Mouse (Mus musculus) macrophage (primary cell): Measurements from ENCODE around the gene 4930513O06Rik. TPM values are rescaled to one million over a fixed set of nuclear protein-coding genes. Genes with fewer than 3 reads are reported as not detected.

Source experiments
- H3K27ac ChIP-seq: fragments of 350-480 bp; formaldehyde crosslinking; 2 replicates; pipeline ENCODE4 v1.9.0; 2021
- H3K36me3 ChIP-seq: fragments of 350-480 bp; formaldehyde crosslinking; 2 replicates; pipeline ENCODE4 v1.9.0; 2021; ENCODE audit errors: inconsistent target
- H3K4me3 ChIP-seq: fragments of 350-480 bp; formaldehyde crosslinking; 2 replicates; pipeline ENCODE4 v1.9.0; 2021; ENCODE audit errors: inconsistent target
- H3K79me2 ChIP-seq: fragments of 350-480 bp; formaldehyde crosslinking; 2 replicates; pipeline ENCODE4 v1.9.0; 2021; ENCODE audit errors: inconsistent target
- WGBS: methylation state at CpG from one replicate; pipeline ENCODE4 v1.1.7; 2026; ENCODE audit warnings: inconsistent platforms; ENCODE audit not compliant: missing documents; 5-methylcytosine and 5-hydroxymethylcytosine counted together
- polyA plus RNA-seq: library from polyadenylated mRNA; stranded (reverse); fragments of 250-400 nt; gene quantifications from 3 replicates; pipeline ENCODE4 v1.2.4, GENCODE M21; 2018; ENCODE audit warnings: inconsistent platforms
- total RNA-seq, 78 experiments: library from RNA; depleted of rRNA; stranded (reverse); fragments of 250-400 nt; gene quantifications; 1 replicate in 9 of 78; 2 replicates in 24 of 78; 3 replicates in 43 of 78; 4 replicates in 2 of 78; pipeline ENCODE4 v1.2.4; 2018; ENCODE audit warnings: inconsistent platforms in 56 of 78

4930513O06Rik gene
- total RNA-seq (2018; cell fraction: chromatin; rRNA removed) = not detected
- total RNA-seq (2018; cell fraction: cytosol; rRNA removed) = not detected
- not detected for total RNA-seq (2018; cell fraction: nucleus; rRNA removed)
- polyA plus RNA-seq = not detected in 3 replicates

DNA sequence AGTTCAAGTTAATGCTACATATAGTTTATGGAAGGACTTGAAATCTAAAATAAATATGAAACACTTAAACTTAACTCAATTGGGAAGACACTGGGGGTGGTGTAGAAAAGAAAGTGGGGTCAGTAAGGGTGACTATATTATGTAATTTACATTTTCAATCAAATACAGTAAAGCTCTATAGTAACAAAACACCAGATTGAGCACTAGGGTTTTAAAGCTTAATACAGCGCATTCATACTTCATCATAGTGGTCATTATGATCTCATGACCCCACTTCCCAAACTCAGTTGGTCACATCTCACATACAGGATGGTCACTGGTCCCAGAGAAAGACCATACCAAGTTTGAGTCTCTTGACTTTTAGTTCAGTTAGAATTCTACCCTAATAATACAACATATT lies at the start of gene 4930513O06Rik:
TSS of gene 4930513O06Rik (plus strand) at position 301 of the 400 bp plus-strand sequence.
- Histone ChIP-seq H3K36me3 (no peaks in the 10 kb centered on the region), H3K27ac (no peak within 1 kb of the TSS), H3K79me2 (no peaks in the 10 kb centered on the region), H3K4me3 (no peak within 1 kb of the TSS)
- WGBS = 93% methylated on average over 1 of the region's 1 CpGs

DNA sequence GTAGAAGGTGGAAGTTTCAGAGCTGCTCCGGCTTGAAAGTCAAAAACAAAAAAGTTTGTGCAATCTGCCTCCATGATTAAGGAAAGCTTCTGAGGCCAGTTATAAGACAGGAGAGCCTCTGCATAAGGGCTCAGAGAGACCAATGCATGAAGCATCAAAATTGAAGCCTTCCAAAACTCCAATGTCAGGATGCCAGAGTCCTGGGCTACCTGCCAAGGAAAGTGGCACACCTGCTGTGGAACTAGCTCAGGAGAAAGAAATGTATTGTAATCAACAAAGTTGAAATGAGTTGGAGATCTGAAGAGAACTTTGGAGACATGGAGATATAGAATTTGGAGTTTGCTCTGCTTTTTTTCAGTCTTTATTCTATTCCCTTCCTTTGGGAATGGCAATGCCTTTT lies 48.4 kb upstream of the 4930513O06Rik start:
- WGBS = 100% methylated on average over 1 of the region's 1 CpGs
- Histone ChIP-seq H3K79me2 (no peaks in the 10 kb centered on the region), H3K4me3 (no peak overlapping the region), H3K36me3 (no peaks in the 10 kb centered on the region), H3K27ac (no peak overlapping the region)

DNA sequence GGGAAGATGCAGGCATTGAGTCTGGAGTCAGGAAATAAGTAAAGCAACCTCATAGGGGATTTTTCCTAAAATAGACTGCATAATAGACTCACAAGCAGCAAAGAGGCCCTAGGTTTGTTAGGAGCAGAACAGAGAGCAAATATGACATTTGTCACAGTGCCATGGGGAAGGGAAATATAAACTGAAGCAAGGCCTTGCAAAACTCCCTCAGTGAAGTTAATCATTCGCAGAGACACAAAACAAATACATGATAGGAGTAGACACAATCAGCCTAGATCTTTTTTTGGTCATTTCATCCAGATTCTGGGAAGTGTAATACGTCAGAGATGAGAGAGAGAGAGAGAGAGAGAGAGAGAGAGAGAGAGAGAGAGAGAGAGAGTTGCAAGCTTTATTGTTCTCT lies 46.7 kb upstream of the 4930513O06Rik start:
- no peaks in the 10 kb centered on the region for H3K79me2 ChIP-seq
- H3K27ac ChIP-seq = no peak overlapping the region
- WGBS = 100% methylated on average over 1 of the region's 2 CpGs
- no peaks in the 10 kb centered on the region for H3K36me3 ChIP-seq
- H3K4me3 ChIP-seq = no peak overlapping the region

DNA sequence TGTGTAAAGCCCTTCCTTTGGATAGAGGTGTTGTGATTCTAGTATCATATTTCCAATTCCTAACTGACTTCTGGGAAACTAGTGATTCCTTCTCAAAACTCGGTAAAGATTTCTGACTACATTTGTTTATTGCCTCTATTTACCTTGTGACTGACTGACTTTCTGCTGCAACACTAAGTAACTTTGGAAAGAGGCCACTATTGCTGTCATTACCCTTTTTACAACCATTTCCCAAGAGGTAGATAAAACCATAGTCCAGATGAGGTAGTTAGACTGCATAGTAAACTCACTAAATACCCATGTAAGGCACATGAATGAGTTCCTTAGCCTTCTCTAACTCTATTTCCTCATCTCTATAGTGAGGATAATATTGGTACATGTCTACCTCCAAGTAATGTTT lies 44.9 kb upstream of the 4930513O06Rik start:
- no peak overlapping the region for H3K27ac ChIP-seq
- 74% methylated on average over 1 of the region's 1 CpGs for WGBS
- H3K79me2 ChIP-seq = no peaks in the 10 kb centered on the region
- no peaks in the 10 kb centered on the region for H3K36me3 ChIP-seq
- H3K4me3 ChIP-seq = no peak overlapping the region

DNA sequence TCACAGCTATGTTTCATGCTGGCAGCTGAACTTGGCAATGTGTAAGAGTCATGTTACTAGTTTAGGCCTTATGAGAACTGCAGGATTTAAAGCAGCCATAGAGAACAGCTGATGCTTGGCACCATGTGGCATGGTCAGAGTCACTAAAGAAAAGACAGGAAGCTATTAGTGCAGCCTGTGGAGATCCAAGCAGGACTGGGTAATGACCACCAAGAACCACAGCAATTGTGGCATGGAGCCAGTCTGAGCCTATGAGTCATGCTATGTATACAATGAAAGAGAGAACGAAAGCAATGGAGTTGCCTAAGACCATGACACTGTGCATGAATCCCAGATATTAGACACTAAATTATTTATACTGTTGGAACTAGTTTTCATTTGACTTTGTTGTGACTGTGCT lies 34.1 kb upstream of the 4930513O06Rik start:
- WGBS = 60% methylated on average over 1 of the region's 1 CpGs
- no peaks in the 10 kb centered on the region for H3K79me2 ChIP-seq
- no peak overlapping the region for H3K27ac ChIP-seq
- no peak overlapping the region for H3K4me3 ChIP-seq
- H3K36me3 ChIP-seq = no peaks in the 10 kb centered on the region

DNA sequence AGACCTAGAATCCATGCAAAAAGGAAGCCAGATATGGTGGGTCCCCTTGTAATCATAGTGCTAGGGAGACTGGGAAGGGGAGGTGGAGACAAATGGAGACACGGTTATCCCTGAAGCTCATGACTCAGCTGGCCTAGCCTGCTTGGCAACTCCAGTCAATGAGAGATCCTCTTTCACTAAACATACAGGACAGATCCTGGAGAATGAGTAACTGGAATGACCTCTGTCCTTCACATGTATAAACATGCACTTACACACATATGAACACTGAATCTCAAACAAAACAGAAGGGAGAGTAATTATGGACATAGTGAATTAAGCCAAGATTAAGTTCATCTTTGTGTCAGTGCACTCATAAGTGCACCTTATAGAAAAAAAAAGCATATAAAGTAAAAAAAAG lies 32.9 kb upstream of the 4930513O06Rik start:
- Histone ChIP-seq H3K27ac (no peak overlapping the region), H3K79me2 (no peaks in the 10 kb centered on the region)
- WGBS = 85% methylated on average over 1 of the region's 1 CpGs

DNA sequence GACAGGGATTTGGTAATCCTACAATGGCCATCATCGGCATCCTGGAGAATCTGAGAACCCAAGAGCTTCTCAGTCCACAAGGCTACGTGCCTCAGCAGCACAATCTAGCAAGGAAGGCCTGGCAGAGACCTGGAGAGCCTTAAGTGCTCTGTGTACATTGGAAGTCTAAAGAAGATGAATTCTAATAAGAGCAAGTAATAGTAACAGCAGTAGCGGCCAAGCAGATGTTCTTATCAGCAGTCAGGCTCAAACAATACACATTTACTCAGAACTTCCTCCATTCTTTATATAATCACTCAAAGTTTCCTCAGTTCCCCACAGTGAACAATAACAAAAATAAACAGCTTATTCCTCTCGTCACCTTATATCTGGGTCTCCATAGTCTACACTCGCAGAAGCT lies 22.0 kb upstream of the 4930513O06Rik start:
- WGBS = 77% methylated on average over 5 of the region's 5 CpGs
- no peak overlapping the region for H3K4me3 ChIP-seq
- H3K36me3 ChIP-seq = no peaks in the 10 kb centered on the region
- H3K27ac ChIP-seq = no peak overlapping the region
- H3K79me2 ChIP-seq = no peaks in the 10 kb centered on the region

More for the DNA sequence above, 32.9 kb upstream of the 4930513O06Rik start:
- Histone ChIP-seq H3K36me3 (no peaks in the 10 kb centered on the region), H3K4me3 (no peak overlapping the region)

DNA sequence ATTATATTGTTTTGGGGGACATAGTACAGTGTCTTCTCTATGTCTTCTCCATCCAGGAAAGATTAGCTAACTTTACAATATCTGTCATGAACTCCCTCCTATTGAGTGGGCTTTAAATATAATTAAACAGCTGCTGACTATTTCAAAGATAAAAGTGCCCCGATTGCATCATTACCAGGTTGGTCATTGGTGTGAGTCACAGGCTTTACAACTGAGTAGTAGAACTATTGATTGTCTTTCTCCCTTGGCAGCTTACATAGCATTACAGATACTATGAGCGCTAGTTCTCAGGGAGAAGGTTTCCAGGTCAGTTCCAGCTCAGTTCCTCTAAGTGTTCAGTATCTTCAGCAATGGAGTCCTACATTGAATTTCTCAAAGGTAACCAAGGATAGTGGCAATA lies 7.5 kb upstream of the 4930513O06Rik start:
- WGBS = 77% methylated on average over 2 of the region's 2 CpGs
- Histone ChIP-seq H3K79me2 (no peaks in the 10 kb centered on the region), H3K27ac (no peak overlapping the region), H3K36me3 (no peaks in the 10 kb centered on the region), H3K4me3 (no peak overlapping the region)

DNA sequence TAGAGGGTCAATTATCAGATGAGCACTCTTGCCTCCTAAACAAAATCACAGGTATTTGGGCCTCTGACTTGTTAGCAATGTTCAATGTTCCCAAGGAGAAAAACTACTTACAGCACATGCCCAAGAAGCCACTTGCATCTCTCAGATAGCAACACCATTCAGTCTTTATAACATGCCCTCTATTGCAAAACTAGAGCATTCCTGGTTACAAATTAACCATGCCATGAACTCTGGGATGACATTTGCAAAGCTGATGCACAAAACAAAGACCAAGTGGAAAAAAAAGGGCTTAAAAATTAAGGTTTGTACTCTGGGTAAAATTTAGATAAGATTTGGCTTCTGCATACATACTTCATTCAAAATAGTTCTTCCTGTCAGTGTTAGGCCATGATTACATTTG lies 966 bp upstream of the 4930513O06Rik start, which contains the start of gene Serpina7:
TSS of gene Serpina7 (minus strand) at position 160 of the 400 bp plus-strand sequence.
- Histone ChIP-seq H3K27ac (no peak within 1 kb of the TSS), H3K79me2 (no peaks in the 10 kb centered on the region), H3K4me3 (no peak within 1 kb of the TSS), H3K36me3 (no peaks in the 10 kb centered on the region)

DNA sequence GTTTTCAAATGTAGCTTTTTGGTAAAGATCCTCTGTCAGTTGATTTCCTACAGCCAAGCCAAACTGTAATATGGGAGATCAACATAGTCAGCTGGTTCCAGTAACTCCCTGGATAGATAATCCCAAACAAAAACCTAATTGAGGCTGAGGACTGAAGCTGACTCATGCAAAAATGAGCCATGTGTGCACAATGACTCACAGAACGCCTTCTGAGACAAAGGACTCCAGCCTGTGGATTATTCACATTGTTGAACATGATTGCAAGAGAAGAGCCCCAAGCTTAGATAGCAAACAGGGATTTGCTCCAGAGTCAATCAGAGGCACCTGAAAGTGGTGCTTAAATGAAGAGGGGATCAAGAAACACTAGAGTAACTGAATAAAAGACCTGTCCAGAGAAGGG lies 11.2 kb downstream of the 4930513O06Rik start:
- no peak overlapping the region for H3K4me3 ChIP-seq
- WGBS = 63% methylated on average over 1 of the region's 1 CpGs
- H3K27ac ChIP-seq = no peak overlapping the region
- H3K36me3 ChIP-seq = no peaks in the 10 kb centered on the region
- H3K79me2 ChIP-seq = no peaks in the 10 kb centered on the region

DNA sequence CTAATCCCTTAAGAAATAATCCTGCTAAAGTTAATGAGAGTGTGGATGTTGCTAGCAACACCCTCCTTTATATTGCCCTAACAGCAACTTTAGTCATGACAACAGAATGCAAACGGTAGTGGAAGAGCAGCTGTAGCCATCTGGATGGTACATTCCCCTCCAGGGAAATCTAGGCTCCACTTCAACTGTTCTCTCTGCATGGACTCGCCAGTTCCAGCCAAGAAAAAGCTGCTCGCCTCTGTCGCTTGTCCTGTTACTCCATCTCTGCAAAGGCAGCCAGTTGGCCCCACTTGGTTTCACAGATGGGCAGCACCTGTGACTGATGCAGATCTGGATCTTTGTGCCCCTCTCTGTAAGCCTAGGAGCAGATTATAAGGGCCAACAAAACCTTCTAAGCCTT lies 48.0 kb downstream of the 4930513O06Rik start:
- no peaks in the 10 kb centered on the region for H3K36me3 ChIP-seq
- H3K4me3 ChIP-seq = no peak overlapping the region
- no peak overlapping the region for H3K27ac ChIP-seq
- WGBS = 79% methylated on average over 4 of the region's 4 CpGs
- H3K79me2 ChIP-seq = no peaks in the 10 kb centered on the region

Other genes with a start within 250 kb of the 4930513O06Rik start
- not detected in 3 replicates for gene Nrk, start 171.8 kb upstream of the 4930513O06Rik start, polyA plus RNA-seq
- gene Serpina7, start 1.0 kb upstream of the 4930513O06Rik start, polyA plus RNA-seq = not detected in 3 replicates
- gene 4933428M09Rik, start 93.0 kb downstream of the 4930513O06Rik start, polyA plus RNA-seq = not detected in 3 replicates
- gene Mum1l1, start 123.8 kb downstream of the 4930513O06Rik start, polyA plus RNA-seq = not detected in 3 replicates
- not detected in 3 replicates for gene Trap1a, start 247.4 kb downstream of the 4930513O06Rik start, polyA plus RNA-seq